Mouse (Mus musculus): ENCODE measurements around the gene Esr2. TPM values are rescaled to one million over a fixed set of nuclear protein-coding genes. Genes with fewer than 3 reads are reported as not detected.
A peak's percentile ranks its signal among the peaks of the same experiment; 100 is the strongest.
"Not testable (repeated sequence)": the region's sequence is repeated elsewhere in the genome, so short reads cannot be mapped to it uniquely, and the experiment has no call there.

Esr2 gene
- polyA plus RNA-seq, 1 experiment from 2014 or later = 0.46 TPM

- Histone ChIP-seq H3K9ac (ENCODE audit: low read length) (no peak overlapping the region), H3K27ac (ENCODE audit: low read length) (no peak overlapping the region), H3K36me3 (ENCODE audit: control insufficient read depth, insufficient read depth, low read length) (no peaks in the 10 kb centered on the region), H3K4me2 (ENCODE audit: low read depth, low read length) (no peak overlapping the region), H3K4me1 (replicated peaks; ENCODE audit: control insufficient read depth, insufficient read depth, low read length) (peaks cover 2% of the 10 kb centered on the region), H3K27me3 (ENCODE audit: control insufficient read depth, insufficient read depth, low read depth, low read length) (no peaks in the 10 kb centered on the region), H3K9me3 (ENCODE audit: control insufficient read depth, low read length) (no peaks in the 10 kb centered on the region), H3K4me3 (ENCODE audit: low read length) (no peak overlapping the region)
- no peak for ATAC-seq (ENCODE audit: low read depth)
- 38% methylated on average over 5 of the region's 5 CpGs for WGBS
These were observed 2.0 kb upstream of the Esr2 start for GRCm38 (mm10) chr12:76179051-76179450.

DNA sequence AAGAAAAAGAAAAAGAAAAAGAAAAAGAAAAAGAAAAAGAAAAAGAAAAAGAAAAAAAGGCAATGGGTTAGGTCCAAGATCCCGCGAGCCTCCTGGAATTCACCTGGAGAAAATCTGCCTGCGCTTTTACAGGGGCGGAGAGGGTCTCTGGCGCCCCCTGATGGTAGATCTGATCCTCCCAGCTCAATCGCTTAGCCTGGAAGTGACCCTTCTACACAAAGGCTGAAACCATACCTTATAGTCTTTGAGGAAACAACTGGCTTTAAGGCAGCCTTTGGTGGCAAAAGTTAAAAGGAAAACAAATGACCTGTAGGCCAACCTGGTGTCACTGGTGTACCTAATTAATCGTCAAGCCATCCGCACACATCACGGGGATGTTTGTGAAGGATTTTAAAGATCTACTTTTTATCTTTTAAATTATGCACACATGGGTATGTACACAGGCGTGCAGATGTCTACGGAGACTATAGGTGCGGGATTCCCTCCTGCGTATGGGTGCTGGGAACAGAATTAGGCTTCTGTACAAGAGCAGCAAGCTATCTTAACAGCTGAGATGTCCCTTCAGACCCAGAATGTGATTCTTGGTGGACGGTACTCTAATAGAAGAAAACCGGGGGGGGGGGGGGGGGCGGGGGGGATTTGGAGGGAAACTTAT is 932 bp upstream of the Esr2 start:
- peak; percentile 69; the same call in 1 of the 2 replicates for ATAC-seq (ENCODE audit: low read depth)
- peak overlapping the region; percentile 57 for H3K4me3 ChIP-seq (ENCODE audit: low read length)
- WGBS = 30% methylated on average over 15 of the region's 16 CpGs
- H3K36me3 ChIP-seq (ENCODE audit: control insufficient read depth, insufficient read depth, low read length) = no peaks in the 10 kb centered on the region
- no peak overlapping the region for H3K27ac ChIP-seq (ENCODE audit: low read length)
- H3K27me3 ChIP-seq (ENCODE audit: control insufficient read depth, insufficient read depth, low read depth, low read length) = no peaks in the 10 kb centered on the region
- H3K9ac ChIP-seq (ENCODE audit: low read length) = no peak overlapping the region
- H3K4me1 ChIP-seq (replicated peaks; ENCODE audit: control insufficient read depth, insufficient read depth, low read length) = peaks cover 2% of the 10 kb centered on the region
- peak overlapping the region; percentile 98 for H3K4me2 ChIP-seq (ENCODE audit: low read depth, low read length)
- no peaks in the 10 kb centered on the region for H3K9me3 ChIP-seq (ENCODE audit: control insufficient read depth, low read length)

GRCm38 (mm10) chr12:76165641-76166040 is 11.4 kb downstream of the Esr2 start:
- Histone ChIP-seq H3K4me2 (ENCODE audit: low read depth, low read length) (no peak overlapping the region), H3K27ac (ENCODE audit: low read length) (no peak overlapping the region), H3K9me3 (ENCODE audit: control insufficient read depth, low read length) (no peaks in the 10 kb centered on the region), H3K4me3 (ENCODE audit: low read length) (no peak overlapping the region), H3K4me1 (replicated peaks; ENCODE audit: control insufficient read depth, insufficient read depth, low read length) (no peaks in the 10 kb centered on the region), H3K9ac (ENCODE audit: low read length) (no peak overlapping the region), H3K27me3 (ENCODE audit: control insufficient read depth, insufficient read depth, low read depth, low read length) (no peaks in the 10 kb centered on the region), H3K36me3 (ENCODE audit: control insufficient read depth, insufficient read depth, low read length) (no peaks in the 10 kb centered on the region)
- 44% methylated on average over 5 of the region's 5 CpGs for WGBS
- no peak for ATAC-seq (ENCODE audit: low read depth)

GRCm38 (mm10) chr12:76152389-76152788 is 24.7 kb downstream of the Esr2 start:
- H3K4me3 ChIP-seq (ENCODE audit: low read length) = peak overlapping the region; percentile 29
- ATAC-seq (ENCODE audit: low read depth) = peak; percentile 36; the same call in 1 of the 2 replicates
- H3K9me3 ChIP-seq (ENCODE audit: control insufficient read depth, low read length); H3K27me3 ChIP-seq (ENCODE audit: control insufficient read depth, insufficient read depth, low read depth, low read length); H3K27ac ChIP-seq (ENCODE audit: low read length); H3K36me3 ChIP-seq (ENCODE audit: control insufficient read depth, insufficient read depth, low read length); H3K9ac ChIP-seq (ENCODE audit: low read length); H3K4me1 ChIP-seq (replicated peaks; ENCODE audit: control insufficient read depth, insufficient read depth, low read length): not testable (repeated sequence)
- 5% methylated on average over 30 of the region's 30 CpGs for WGBS
- H3K4me2 ChIP-seq (ENCODE audit: low read depth, low read length) = peak overlapping the region; percentile 46

GRCm38 (mm10) chr12:76136701-76137100 is 40.4 kb downstream of the Esr2 start:
- H3K4me3 ChIP-seq (ENCODE audit: low read length) = no peak overlapping the region
- H3K4me1 ChIP-seq (replicated peaks; ENCODE audit: control insufficient read depth, insufficient read depth, low read length) = peaks cover 8% of the 10 kb centered on the region
- H3K9ac ChIP-seq (ENCODE audit: low read length) = 0 out of 2 replicates have a peak overlapping the region, but pooled peaks have one; percentile 15
- no peaks in the 10 kb centered on the region for H3K27me3 ChIP-seq (ENCODE audit: control insufficient read depth, insufficient read depth, low read depth, low read length)
- no peak overlapping the region for H3K27ac ChIP-seq (ENCODE audit: low read length)
- H3K4me2 ChIP-seq (ENCODE audit: low read depth, low read length) = 0 out of 2 replicates have a peak overlapping the region, but pooled peaks have one; percentile 13
- no peaks in the 10 kb centered on the region for H3K9me3 ChIP-seq (ENCODE audit: control insufficient read depth, low read length)
- WGBS = 36% methylated on average over 6 of the region's 6 CpGs
- no peak for ATAC-seq (ENCODE audit: low read depth)
- no peaks in the 10 kb centered on the region for H3K36me3 ChIP-seq (ENCODE audit: control insufficient read depth, insufficient read depth, low read length)

DNA sequence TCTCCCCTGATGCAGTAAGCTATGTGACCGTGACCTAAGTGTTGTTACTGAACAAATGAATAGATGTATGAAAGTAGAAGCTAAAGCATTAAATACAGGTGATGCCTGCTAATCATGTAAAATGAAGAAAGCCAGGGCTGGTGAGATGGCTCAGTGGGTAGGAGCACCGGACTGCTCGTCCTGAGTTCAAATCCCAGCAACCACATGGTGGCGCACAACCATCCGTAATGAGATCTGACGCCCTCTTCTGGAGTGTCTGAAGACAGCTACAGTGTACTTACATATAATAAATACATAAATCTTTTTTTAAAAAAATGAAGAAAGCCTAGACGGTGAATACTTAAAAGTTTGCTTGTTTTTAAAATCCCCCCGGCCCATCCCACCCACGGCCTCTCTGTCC is 44.0 kb downstream of the Esr2 start:
- peaks cover 12% of the 10 kb centered on the region for H3K4me1 ChIP-seq (replicated peaks; ENCODE audit: control insufficient read depth, insufficient read depth, low read length)
- ATAC-seq (ENCODE audit: low read depth); H3K9ac ChIP-seq (ENCODE audit: low read length); H3K9me3 ChIP-seq (ENCODE audit: control insufficient read depth, low read length); H3K27me3 ChIP-seq (ENCODE audit: control insufficient read depth, insufficient read depth, low read depth, low read length); H3K4me2 ChIP-seq (ENCODE audit: low read depth, low read length); H3K27ac ChIP-seq (ENCODE audit: low read length); H3K36me3 ChIP-seq (ENCODE audit: control insufficient read depth, insufficient read depth, low read length); H3K4me3 ChIP-seq (ENCODE audit: low read length): not testable (repeated sequence)
- WGBS = 85% methylated on average over 9 of the region's 9 CpGs

- Histone ChIP-seq H3K27me3 (ENCODE audit: control insufficient read depth, insufficient read depth, low read depth, low read length) (no peaks in the 10 kb centered on the region), H3K4me2 (ENCODE audit: low read depth, low read length) (no peak overlapping the region), H3K4me1 (replicated peaks; ENCODE audit: control insufficient read depth, insufficient read depth, low read length) (peaks cover 13% of the 10 kb centered on the region), H3K9me3 (ENCODE audit: control insufficient read depth, low read length) (no peaks in the 10 kb centered on the region), H3K27ac (ENCODE audit: low read length) (no peak overlapping the region), H3K36me3 (ENCODE audit: control insufficient read depth, insufficient read depth, low read length) (no peaks in the 10 kb centered on the region), H3K9ac (ENCODE audit: low read length) (no peak overlapping the region), H3K4me3 (ENCODE audit: low read length) (no peak overlapping the region)
- 48% methylated on average over 4 of the region's 4 CpGs for WGBS
- ATAC-seq (ENCODE audit: low read depth) = peak; percentile 90
These were observed 44.5 kb downstream of the Esr2 start for GRCm38 (mm10) chr12:76132591-76132990.

GRCm38 (mm10) chr12:76130891-76131290 is 46.2 kb downstream of the Esr2 start:
- H3K27ac ChIP-seq (ENCODE audit: low read length) = no peak overlapping the region
- 81% methylated on average over 6 of the region's 6 CpGs for WGBS
- H3K4me3 ChIP-seq (ENCODE audit: low read length) = no peak overlapping the region
- H3K9ac ChIP-seq (ENCODE audit: low read length) = no peak overlapping the region
- no peak overlapping the region for H3K4me2 ChIP-seq (ENCODE audit: low read depth, low read length)
- no peaks in the 10 kb centered on the region for H3K36me3 ChIP-seq (ENCODE audit: control insufficient read depth, insufficient read depth, low read length)
- no peaks in the 10 kb centered on the region for H3K9me3 ChIP-seq (ENCODE audit: control insufficient read depth, low read length)
- H3K4me1 ChIP-seq (replicated peaks; ENCODE audit: control insufficient read depth, insufficient read depth, low read length) = peaks cover 9% of the 10 kb centered on the region
- no peak for ATAC-seq (ENCODE audit: low read depth)
- no peaks in the 10 kb centered on the region for H3K27me3 ChIP-seq (ENCODE audit: control insufficient read depth, insufficient read depth, low read depth, low read length)

GRCm38 (mm10) chr12:76130281-76130680 is 46.8 kb downstream of the Esr2 start:
- no peak overlapping the region for H3K4me2 ChIP-seq (ENCODE audit: low read depth, low read length)
- H3K4me3 ChIP-seq (ENCODE audit: low read length) = no peak overlapping the region
- no peak overlapping the region for H3K9ac ChIP-seq (ENCODE audit: low read length)
- no peaks in the 10 kb centered on the region for H3K36me3 ChIP-seq (ENCODE audit: control insufficient read depth, insufficient read depth, low read length)
- no peak overlapping the region for H3K27ac ChIP-seq (ENCODE audit: low read length)
- no peaks in the 10 kb centered on the region for H3K9me3 ChIP-seq (ENCODE audit: control insufficient read depth, low read length)
- peaks cover 7% of the 10 kb centered on the region for H3K4me1 ChIP-seq (replicated peaks; ENCODE audit: control insufficient read depth, insufficient read depth, low read length)
- no peaks in the 10 kb centered on the region for H3K27me3 ChIP-seq (ENCODE audit: control insufficient read depth, insufficient read depth, low read depth, low read length)
- 32% methylated on average over 4 of the region's 4 CpGs for WGBS
- no peak for ATAC-seq (ENCODE audit: low read depth)

All from lung, embryonic 16.5 days (tissue).